Mouse (Mus musculus) lung, postnatal 4 days (tissue): ENCODE results near the gene Zscan2.
A peak's percentile ranks its signal among the peaks of the same experiment; 100 is the strongest.

Experiments used
- DNase-seq, 2 experiments: peaks; one replicate each; pipeline ENCODE4 v3.0.0; 2021

The Zscan2 gene

GRCm38 (mm10) chr7:80860729-80861274 lies at the start of gene Zscan2:
Zscan2 (plus strand) TSS chr7:80860920.
- DNase-seq, result peak; percentile 92 to 94

DNA sequence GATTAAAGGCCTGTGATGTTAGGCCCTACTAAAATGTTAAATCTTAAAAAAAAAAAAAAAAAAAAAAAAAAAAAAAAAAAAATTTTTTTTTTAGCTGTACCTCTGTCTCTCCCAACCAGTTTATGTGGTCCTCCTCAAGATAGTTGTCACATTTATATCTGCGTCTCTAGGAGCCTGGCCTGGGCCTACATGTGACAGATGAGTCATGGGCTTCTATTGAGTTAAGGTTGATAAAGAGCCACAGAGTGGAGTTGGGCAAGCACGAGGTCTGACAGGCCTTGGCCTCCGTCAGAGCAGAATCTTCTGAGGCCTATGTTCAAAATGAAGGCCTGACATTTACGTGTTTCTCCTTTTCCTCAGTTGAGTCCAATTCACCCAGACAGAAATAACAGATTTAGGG lies 47.3 kb upstream of the Zscan2 start:
- DNase-seq, result no peak

DNA sequence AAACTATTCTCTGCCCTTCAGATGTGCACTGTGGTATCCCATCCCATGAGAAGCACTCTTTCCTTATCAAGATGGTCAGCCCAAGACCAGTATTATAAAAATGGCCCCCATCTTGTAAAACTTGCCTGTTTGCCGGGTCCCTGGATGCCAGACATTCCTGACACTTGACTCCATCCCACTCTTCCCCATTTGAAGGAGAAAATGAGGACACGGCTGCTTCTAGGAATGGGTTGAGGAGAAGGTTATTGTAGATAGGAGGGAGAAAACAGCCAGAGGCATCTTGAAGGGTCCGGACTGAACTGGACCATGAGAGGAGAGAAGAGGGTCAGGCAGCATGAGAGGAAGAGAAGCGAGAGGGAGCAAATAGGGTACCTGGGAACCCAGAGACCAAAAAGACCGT lies 44.1 kb upstream of the Zscan2 start:
- DNase-seq, result no peak

DNA sequence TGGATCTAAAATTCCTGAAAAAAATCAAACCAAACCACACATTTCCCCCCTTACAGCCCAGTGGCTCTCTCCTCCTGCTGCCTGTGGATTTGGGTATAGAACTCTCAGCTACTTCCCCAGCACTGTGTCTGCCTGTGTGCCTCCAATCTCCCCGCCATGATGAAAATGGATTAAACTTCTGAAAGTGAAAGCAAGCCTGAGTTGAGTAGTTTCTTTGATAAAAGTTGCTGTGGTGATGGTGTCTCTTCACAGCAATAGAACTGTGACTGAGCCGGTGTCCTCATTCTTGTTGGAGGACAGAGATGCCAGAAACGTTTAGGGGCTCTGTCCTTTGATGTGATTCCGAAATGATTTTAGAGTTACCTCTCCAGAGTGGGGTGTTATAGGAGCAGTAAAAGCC lies 39.9 kb upstream of the Zscan2 start:
- no peak for DNase-seq

GRCm38 (mm10) chr7:80823267-80823666 lies 37.5 kb upstream of the Zscan2 start:
- DNase-seq, result no peak

GRCm38 (mm10) chr7:80823875-80824682 lies 36.6 kb upstream of the Zscan2 start:
- DNase-seq, result peak in 1 of 2 experiments; percentile 58

DNA sequence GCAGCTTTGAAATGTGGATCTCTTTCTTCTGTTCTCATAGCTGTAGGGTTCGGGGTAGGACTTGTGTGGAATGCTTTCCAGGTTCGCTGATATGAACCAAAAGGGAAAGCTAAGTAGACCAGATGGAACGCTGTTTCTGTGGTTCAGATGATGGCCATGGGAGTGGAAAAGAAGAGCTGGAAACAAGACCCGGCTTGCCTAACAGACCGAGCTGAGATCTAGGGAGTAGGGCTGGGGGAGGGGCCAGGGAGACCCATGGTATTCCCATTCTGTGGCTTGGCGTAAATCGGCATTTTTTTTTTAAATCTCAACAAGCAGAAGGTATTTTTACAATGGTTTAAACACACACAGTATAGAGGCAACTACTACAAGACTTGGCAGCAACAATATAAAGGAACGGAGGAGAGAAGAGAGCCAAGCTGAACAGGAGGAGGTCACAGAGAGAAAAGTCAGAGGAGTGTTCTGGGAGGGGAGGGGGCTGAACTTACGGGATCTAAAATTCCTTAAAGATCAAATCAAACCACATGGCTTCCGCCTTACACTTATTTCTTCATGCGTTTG lies 34.8 kb upstream of the Zscan2 start, which contains the start of gene Iqgap1:
Gene Iqgap1 (minus strand): TSS at position 132 of the 561 bp plus-strand sequence.
- peak in 1 of 2 experiments; percentile 47 for DNase-seq

DNA sequence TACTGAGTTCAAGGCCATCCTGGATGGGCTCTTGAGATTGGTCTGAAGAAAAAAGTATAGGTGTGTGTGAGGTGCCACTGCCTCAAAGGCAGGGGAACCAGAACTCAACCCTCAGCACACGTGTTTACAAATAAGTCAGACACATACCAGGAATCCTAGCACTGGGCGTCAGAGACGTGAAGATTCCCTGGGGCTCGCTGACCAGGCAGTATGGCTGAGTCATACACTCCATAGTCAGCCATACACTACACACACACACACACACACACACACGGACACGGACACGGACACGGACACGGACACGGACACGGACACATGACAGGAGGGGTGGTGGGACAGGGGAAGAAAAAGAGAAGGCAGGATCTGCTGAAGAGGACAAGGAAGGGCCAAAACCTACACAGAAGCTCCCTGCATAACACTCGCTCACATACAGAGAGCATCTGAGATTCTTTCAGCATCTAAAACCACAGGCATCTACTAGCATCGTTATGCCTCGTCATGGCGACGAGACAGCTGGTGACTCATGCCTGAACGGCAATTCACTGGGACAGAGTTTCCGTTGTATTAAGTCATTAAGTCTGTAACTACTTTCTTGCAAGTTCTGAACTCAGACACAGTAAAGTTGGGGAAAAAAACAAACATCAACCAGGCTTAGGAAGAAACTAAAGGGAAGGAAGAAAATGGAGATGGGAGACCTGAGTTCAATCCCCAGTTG lies 32.4 kb upstream of the Zscan2 start:
- DNase-seq, result peak; percentile 43 to 50

DNA sequence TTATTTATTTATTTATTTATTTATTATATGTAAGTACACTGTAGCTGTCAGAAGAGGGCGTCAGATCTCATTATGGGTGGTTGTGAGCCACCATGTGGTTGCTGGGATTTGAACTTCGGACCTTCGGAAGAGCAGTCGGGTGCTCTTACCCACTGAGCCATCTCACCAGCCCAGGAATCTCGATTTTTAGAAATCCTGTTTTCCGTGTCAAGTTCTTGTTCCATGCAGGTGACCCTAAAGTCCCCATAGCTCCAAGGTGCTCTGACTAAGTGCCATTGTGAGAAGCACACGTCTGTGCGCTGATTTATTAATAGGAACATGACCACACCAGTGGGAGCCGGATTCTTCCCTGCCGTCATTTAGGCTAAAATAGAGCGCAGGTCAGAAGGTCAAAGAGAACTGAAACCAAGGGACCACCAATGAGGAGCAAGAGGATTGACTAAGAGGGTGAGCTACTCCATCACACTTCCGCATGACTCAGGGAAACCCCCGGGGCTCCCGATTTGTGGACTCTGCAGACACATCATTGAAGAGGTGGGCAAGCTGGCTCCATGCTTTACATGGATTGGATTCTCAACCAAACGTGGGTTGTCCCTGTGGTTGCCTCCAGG lies 30.4 kb upstream of the Zscan2 start:
- DNase-seq, result peak; percentile 49 to 53

- DNase-seq, result peak; percentile 73 to 81
Observed at GRCm38 (mm10) chr7:80832191-80832590, 28.5 kb upstream of the Zscan2 start.

DNA sequence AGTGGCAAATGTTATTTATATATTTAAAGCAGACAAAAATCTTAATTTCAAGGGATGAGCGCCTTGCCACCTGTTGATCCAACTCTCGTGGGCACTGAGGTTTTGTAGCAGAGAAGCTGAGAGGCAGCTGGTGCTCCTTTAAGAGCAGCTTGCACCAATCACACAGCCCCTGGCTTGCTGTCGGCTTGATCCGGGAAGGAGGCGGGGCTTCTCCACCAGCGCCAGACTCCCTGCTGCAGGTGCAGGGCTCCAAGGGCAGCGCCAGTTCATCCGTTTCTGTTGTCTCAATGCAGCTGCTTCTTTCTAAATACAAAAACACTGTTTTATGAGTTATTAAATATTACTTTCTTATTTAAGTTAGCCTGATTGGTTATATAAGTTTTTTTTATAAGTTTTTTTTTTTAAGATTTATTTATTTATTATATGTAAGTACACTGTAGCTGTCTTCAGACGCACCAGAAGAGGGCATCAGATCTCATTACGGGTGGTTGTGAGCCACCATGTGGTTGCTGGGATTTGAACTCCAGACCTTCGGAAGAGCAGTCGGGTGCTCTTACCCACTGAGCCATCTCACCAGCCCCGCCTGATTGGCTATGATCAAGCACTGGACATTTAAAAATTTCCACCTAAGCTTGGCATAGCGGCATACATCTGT lies 27.6 kb upstream of the Zscan2 start:
- DNase-seq, result peak; percentile 64 to 76

DNA sequence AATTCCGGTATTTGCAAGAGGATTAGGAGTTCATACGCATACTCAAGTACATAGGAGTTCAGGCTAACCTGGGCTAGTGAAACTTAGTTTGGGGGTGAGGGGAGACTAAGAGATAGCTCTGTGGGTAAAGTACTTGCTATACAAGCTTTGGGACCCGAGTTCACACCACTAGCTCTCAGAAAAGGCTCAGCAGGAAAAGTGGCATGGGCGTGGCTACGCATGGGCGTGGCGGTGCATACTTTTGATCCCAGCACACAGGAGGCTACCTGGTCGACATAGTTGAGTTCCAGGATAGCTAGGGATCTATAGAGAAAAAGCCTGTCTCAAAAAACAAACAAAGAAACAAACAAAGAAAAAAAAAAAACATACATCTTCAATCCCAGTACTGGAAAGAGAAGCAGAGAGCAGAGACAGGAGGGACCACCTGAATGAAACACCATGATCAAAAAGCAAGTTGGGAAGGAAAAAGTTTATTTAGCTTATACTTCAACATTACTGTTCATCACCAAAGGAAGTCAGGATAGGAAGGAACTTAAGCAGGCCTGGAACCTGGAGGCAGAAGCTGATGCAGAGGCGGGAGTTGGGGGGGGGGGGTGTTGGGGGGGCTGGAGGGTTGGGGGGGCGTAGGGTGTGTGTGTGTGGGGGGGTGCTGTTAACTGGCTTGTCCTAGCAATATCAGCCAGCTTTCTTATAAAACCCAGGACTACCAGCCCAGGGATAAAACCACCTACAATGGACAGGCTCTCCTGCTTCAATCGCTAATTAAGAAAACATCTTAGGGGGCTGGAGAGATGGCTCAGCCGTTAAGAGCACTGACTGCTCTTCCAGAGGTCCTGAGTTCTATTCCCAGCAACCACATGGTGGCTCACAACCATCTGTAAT lies 26.8 kb upstream of the Zscan2 start:
- DNase-seq, result no peak

GRCm38 (mm10) chr7:80835984-80836652 lies 24.6 kb upstream of the Zscan2 start:
- DNase-seq, result no peak

DNA sequence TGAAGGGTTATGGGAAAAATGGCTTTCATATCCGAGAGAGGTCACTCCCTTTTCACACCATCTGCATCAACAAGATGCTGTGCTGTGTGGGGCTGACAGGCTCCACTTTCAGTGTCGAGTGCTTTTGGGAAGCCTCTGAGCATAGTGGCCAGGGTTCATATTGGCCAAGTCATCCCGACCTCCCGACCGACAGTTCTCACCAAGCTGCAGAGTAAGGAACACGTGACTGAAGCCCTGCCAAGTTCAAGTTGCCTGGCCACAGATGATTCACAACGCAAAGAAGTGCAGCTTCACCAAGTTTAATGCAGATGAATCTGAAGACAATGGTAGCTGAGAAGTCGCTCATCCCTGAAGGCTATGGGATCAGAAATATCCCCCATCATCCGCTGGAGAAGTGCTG lies 23.0 kb upstream of the Zscan2 start:
- peak in 1 of 2 experiments; percentile 32 for DNase-seq

GRCm38 (mm10) chr7:80838247-80838646 lies 22.5 kb upstream of the Zscan2 start:
- DNase-seq, result peak in 1 of 2 experiments; percentile 31

DNA sequence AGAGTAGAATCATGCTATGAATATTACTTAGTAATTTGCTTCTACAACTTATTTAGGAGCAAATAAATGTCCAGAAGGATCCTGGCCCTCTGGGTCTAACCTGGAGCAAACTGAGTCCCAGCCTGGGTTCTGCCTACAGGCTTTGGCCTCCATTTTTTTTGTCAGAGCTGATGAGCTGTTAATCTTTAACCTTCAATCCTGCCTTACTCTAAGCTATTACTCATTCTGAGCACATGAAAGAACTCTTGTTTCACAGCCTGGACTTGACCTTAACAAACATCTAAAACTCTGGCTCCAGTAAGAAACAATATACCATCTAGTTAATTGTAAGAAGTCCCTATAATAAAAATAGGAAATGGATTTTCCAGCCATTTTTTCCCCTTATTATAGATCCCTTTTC lies 21.0 kb upstream of the Zscan2 start:
- no peak for DNase-seq

- no peak for DNase-seq
Observed at GRCm38 (mm10) chr7:80840241-80840640, 20.5 kb upstream of the Zscan2 start.

DNA sequence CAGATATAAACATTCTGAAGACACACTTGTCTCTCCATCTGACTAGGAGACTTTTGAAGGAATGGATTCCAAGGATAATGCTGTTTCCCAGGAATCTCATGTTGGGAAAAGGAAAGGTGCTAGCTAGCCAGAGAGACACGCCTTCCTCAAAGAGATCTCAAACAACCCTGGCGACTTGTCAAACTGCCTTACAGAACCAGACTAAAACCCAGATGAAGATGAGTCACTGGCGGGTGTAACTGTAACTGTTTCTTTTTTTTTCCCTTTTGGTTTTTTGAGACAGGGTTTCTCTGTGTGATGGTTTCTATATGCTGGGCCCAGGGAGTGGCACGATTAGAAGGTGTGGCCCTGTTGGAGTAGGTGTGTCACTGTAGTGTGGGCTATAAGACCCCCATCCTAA lies 19.8 kb upstream of the Zscan2 start:
- no peak for DNase-seq

GRCm38 (mm10) chr7:80842132-80842531 lies 18.6 kb upstream of the Zscan2 start:
- DNase-seq, result no peak

DNA sequence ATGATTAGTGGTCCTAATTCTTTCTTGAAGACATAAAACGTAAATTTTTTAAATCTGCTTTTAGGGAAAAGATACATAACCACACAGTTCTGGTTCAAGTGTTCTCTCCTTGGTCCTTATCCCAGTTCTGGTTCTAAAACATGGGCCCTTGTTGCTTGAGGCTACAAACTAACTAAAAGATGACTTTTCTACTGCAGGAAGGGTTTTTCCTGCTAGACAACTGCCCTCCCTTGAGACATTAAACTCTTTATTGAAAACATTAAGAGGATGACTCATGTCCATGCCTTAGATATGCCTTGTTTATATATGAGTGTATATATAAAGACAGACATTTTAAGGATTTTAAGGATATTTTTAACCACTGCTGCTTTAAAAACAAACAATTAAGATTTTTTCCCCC lies 17.5 kb upstream of the Zscan2 start:
- DNase-seq, result no peak
